Mouse (Mus musculus) intestine, embryonic 16.5 days (tissue): ENCODE data around the gene Chd9. TPM values are rescaled to one million over a fixed set of nuclear protein-coding genes. Genes with fewer than 3 reads are reported as not detected.

Experiments used
- ATAC-seq: fragments of 200-750 bp; cut with Nextera tagmentation; 2 replicates; pipeline ENCODE4 v1.8.0; 2017; ENCODE audit warnings: moderate TSS enrichment, moderate library complexity
- H3K27ac ChIP-seq: fragments of 300-500 bp; sonication (generic); 2 replicates; pipeline ENCODE4 v1.5.1; 2014; ENCODE audit warnings: mild to moderate bottlenecking, low read length
- H3K27me3 ChIP-seq: fragments of 300-500 bp; sonication (generic); replicated peaks from 2 replicates; pipeline ENCODE4 v1.6.1; 2014; ENCODE audit warnings: low read length, control low read depth, mixed read lengths; ENCODE audit not compliant: control insufficient read depth, insufficient read depth
- H3K36me3 ChIP-seq: fragments of 300-500 bp; sonication (generic); 2 replicates; pipeline ENCODE4 v1.6.1; 2014; ENCODE audit warnings: low read length, control low read depth; ENCODE audit not compliant: control insufficient read depth, insufficient read depth
- H3K4me1 ChIP-seq: fragments of 300-500 bp; sonication (generic); 2 replicates; pipeline ENCODE4 v1.6.1; 2014; ENCODE audit warnings: low read length, control low read depth, mixed read lengths; ENCODE audit not compliant: control insufficient read depth, insufficient read depth
- H3K4me2 ChIP-seq: fragments of 300-500 bp; sonication (generic); 2 replicates; pipeline ENCODE4 v1.6.1; 2014; ENCODE audit warnings: low read depth, low read length, control low read depth
- H3K4me3 ChIP-seq: fragments of 300-500 bp; sonication (generic); 2 replicates; pipeline ENCODE4 v1.5.1; 2014; ENCODE audit warnings: mild to moderate bottlenecking, low read length
- H3K9ac ChIP-seq: fragments of 300-500 bp; sonication (generic); 2 replicates; pipeline ENCODE4 v1.6.1; 2014; ENCODE audit warnings: low read depth, low read length
- H3K9me3 ChIP-seq: fragments of 300-500 bp; sonication (generic); 2 replicates; pipeline ENCODE4 v1.6.1; 2016; ENCODE audit warnings: low read length, control low read depth; ENCODE audit not compliant: control insufficient read depth
- WGBS: fragments of 180-500 bp; shearing (Covaris S2); extraction: QIAGEN DNeasy Blood & Tissue Kit; methylation state at CpG from one replicate; pipeline ENCODE4 v1.1.7; 2014; 5-methylcytosine and 5-hydroxymethylcytosine counted together
- polyA plus RNA-seq: library from polyadenylated mRNA; unstranded; fragments of >200 nt; fragmentation: Nextera tagmentation; extraction: Ambion mirVana; gene quantifications from 2 replicates; pipeline ENCODE4 v1.2.1, GENCODE M21; 2015

Gene Chd9
- polyA plus RNA-seq, 1 experiment from 2014 or later: 283 TPM

- Histone ChIP-seq H3K27me3 (no peaks in the 10 kb centered on the region), H3K9ac (no peak overlapping the region), H3K4me1 (peaks cover 8% of the 10 kb centered on the region), H3K9me3 (no peaks in the 10 kb centered on the region), H3K4me3 (no peak overlapping the region), H3K4me2 (no peak overlapping the region), H3K27ac (no peak overlapping the region), H3K36me3 (0 out of 2 replicates have a peak, but pooled peaks cover 3% of the 10 kb centered on the region)
- 50% methylated on average over 14 of the region's 14 CpGs for WGBS
- no peak for ATAC-seq
Measured at GRCm38 (mm10) chr8:90894231-90894914, 66.2 kb downstream of the Chd9 start.

DNA sequence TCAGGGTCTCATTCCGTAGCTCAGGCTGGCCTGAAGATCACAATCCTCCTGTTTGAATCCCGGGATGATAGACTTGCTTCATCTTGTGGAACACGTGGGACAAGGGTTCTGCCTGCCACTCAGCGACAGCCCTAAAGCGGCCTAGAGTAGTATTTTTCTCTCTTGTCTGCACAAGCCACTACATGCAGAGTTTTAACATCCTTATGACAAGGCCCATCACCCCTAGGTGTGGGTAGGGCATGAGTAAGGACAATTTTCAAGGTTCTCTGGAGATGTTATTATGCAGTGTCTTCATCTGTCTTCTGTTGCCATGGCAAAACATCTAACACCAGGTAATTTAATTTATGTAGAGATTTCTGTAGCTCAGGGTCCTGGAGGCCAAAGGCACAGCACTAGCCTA lies 69.2 kb downstream of the Chd9 start:
- H3K27me3 ChIP-seq: no peaks in the 10 kb centered on the region

GRCm38 (mm10) chr8:90898578-90898977 lies 70.4 kb downstream of the Chd9 start:
- 21% methylated on average over 6 of the region's 6 CpGs for WGBS
- no peak overlapping the region for H3K27ac ChIP-seq
- no peak overlapping the region for H3K4me2 ChIP-seq
- ATAC-seq: peak; percentile 53; the same call in 1 of the 2 replicates
- no peak overlapping the region for H3K9ac ChIP-seq
- no peaks in the 10 kb centered on the region for H3K9me3 ChIP-seq
- peaks cover 8% of the 10 kb centered on the region for H3K4me1 ChIP-seq
- no peak overlapping the region for H3K4me3 ChIP-seq
- H3K36me3 ChIP-seq: no peaks in the 10 kb centered on the region
- no peaks in the 10 kb centered on the region for H3K27me3 ChIP-seq

More for the DNA sequence above, 69.2 kb downstream of the Chd9 start:
- Histone ChIP-seq H3K9ac (no peak overlapping the region), H3K4me2 (no peak overlapping the region), H3K9me3 (no peaks in the 10 kb centered on the region), H3K4me1 (peaks cover 8% of the 10 kb centered on the region), H3K4me3 (no peak overlapping the region), H3K27ac (no peak overlapping the region), H3K36me3 (no peaks in the 10 kb centered on the region)
- WGBS: 79% methylated on average over 5 of the region's 5 CpGs
- no peak for ATAC-seq

- Histone ChIP-seq H3K36me3 (no peaks in the 10 kb centered on the region), H3K4me2 (no peak overlapping the region), H3K27me3 (no peaks in the 10 kb centered on the region), H3K27ac (no peak overlapping the region), H3K4me3 (no peak overlapping the region), H3K9ac (no peak overlapping the region), H3K4me1 (peaks cover 8% of the 10 kb centered on the region), H3K9me3 (no peaks in the 10 kb centered on the region)
- WGBS: 58% methylated on average over 2 of the region's 2 CpGs
- 0 out of 2 replicates have a peak, but pooled peaks have one; percentile 29 for ATAC-seq
Measured at GRCm38 (mm10) chr8:90902002-90902401, 73.8 kb downstream of the Chd9 start.

GRCm38 (mm10) chr8:90904171-90904706 lies 76.1 kb downstream of the Chd9 start:
- H3K4me2 ChIP-seq: no peak overlapping the region
- WGBS: 88% methylated on average over 2 of the region's 2 CpGs
- H3K4me1 ChIP-seq: peaks cover 3% of the 10 kb centered on the region; the same call in 1 of the 2 replicates
- no peak overlapping the region for H3K4me3 ChIP-seq
- no peak overlapping the region for H3K9ac ChIP-seq
- no peak overlapping the region for H3K27ac ChIP-seq
- no peak for ATAC-seq
- H3K9me3 ChIP-seq: no peaks in the 10 kb centered on the region
- no peaks in the 10 kb centered on the region for H3K36me3 ChIP-seq
- H3K27me3 ChIP-seq: no peaks in the 10 kb centered on the region

DNA sequence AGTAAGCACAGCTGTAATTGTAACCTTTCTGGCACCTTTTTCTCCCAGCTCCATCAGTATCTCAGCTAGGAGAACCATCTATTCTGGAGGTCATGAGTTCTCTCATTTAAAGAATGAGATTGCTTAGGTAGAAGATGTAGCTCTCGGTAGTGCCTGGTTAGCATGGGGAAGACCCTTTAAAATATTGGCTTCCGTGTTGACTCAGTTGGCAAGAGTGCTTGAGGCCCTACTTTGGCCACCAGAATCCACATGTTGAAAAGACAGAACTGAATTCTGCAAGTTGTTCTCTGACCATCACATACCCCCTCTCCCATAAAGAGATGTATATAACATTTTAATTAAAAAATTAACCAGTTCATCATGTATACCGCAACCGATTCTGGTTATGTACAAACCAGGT lies 78.8 kb downstream of the Chd9 start:
- Histone ChIP-seq H3K9ac (no peak overlapping the region), H3K36me3 (no peaks in the 10 kb centered on the region), H3K4me1 (peaks cover 5% of the 10 kb centered on the region; the same call in 1 of the 2 replicates), H3K27me3 (no peaks in the 10 kb centered on the region), H3K27ac (no peak overlapping the region), H3K4me3 (peak overlapping the region; percentile 90), H3K4me2 (peak overlapping the region; percentile 86; the same call in 1 of the 2 replicates), H3K9me3 (no peaks in the 10 kb centered on the region)
- WGBS: 92% methylated on average over 4 of the region's 4 CpGs
- ATAC-seq: no peak

GRCm38 (mm10) chr8:90907516-90907847 lies 79.3 kb downstream of the Chd9 start:
- peak overlapping the region; percentile 90 for H3K4me3 ChIP-seq
- WGBS: 19% methylated on average over 10 of the region's 10 CpGs
- H3K36me3 ChIP-seq: no peaks in the 10 kb centered on the region
- no peaks in the 10 kb centered on the region for H3K27me3 ChIP-seq
- ATAC-seq: no peak
- H3K4me1 ChIP-seq: peaks cover 5% of the 10 kb centered on the region; the same call in 1 of the 2 replicates
- H3K27ac ChIP-seq: peak overlapping the region; percentile 94
- peak overlapping the region; percentile 92 for H3K9ac ChIP-seq
- H3K9me3 ChIP-seq: no peaks in the 10 kb centered on the region
- peak overlapping the region; percentile 86 for H3K4me2 ChIP-seq

DNA sequence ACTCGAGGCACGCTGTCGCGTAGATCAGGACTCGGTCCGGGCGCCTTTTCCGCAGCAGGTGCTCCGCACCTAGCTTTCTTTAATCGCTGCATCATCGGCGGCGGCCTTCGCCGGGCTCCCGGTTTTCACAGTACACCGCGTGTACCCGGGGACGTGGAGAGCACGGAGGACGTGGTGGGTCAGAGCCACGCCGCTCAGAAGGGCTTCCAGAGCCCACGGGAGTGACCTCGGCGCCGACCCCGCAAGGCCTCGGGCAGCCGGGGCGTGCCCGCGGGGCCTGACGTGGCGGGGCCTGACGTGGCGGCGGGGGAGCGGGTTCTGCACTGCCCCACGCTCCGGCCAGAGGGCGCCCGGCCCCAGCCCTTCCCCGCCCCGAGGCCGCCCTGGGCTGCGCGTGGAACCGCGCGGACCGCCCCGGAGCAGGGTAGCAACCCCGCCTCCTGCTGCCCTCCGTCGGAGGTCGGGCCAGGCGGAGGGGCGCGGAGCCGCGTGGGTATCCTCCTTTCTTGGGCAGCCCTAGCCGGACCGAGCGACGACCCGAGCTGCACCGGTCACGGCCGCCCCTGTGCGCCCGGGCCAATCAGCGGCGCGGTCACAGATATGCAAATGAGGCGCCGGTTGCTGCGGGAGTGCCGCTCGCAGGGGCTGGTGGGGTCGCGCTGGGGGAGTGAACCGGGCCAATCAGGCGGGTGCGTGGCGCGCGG lies 79.8 kb downstream of the Chd9 start:
- H3K4me2 ChIP-seq: peak overlapping the region; percentile 86
- no peaks in the 10 kb centered on the region for H3K27me3 ChIP-seq
- H3K9me3 ChIP-seq: no peaks in the 10 kb centered on the region
- no peaks in the 10 kb centered on the region for H3K36me3 ChIP-seq
- peaks cover 5% of the 10 kb centered on the region; the same call in 1 of the 2 replicates for H3K4me1 ChIP-seq
- H3K27ac ChIP-seq: peak overlapping the region; percentile 94
- peak; percentile 98 for ATAC-seq
- H3K4me3 ChIP-seq: peak overlapping the region; percentile 90
- WGBS: under 1% methylated on average over 62 of the region's 89 CpGs
- H3K9ac ChIP-seq: peak overlapping the region; percentile 92

- 1% methylated on average over 82 of the region's 89 CpGs for WGBS
Measured at GRCm38 (mm10) chr8:90908580-90909471, 80.7 kb downstream of the Chd9 start.

More at GRCm38 (mm10) chr8:90908580-90909471, 80.7 kb downstream of the Chd9 start:
- ATAC-seq: peak; percentile 57
- H3K4me3 ChIP-seq: peak overlapping the region; percentile 90
- H3K36me3 ChIP-seq: no peaks in the 10 kb centered on the region
- peak overlapping the region; percentile 86 for H3K4me2 ChIP-seq
- peaks cover 5% of the 10 kb centered on the region; the same call in 1 of the 2 replicates for H3K4me1 ChIP-seq
- no peaks in the 10 kb centered on the region for H3K27me3 ChIP-seq
- H3K27ac ChIP-seq: peak overlapping the region; percentile 94
- peak overlapping the region; percentile 92 for H3K9ac ChIP-seq
- no peaks in the 10 kb centered on the region for H3K9me3 ChIP-seq
